Mouse (Mus musculus) forebrain, embryonic 13.5 days (tissue): ENCODE results near the gene Tbc1d22a. TPM values are rescaled to one million over a fixed set of nuclear protein-coding genes. Genes with fewer than 3 reads are reported as not detected.

Source experiments
- ATAC-seq: fragments of 200-750 bp; cut with Nextera tagmentation; 2 replicates; pipeline ENCODE4 v1.8.0; 2017
- H3K27ac ChIP-seq: fragments of 300-500 bp; sonication (generic); 2 replicates; pipeline ENCODE4 v1.5.1; 2015; ENCODE audit warnings: inconsistent platforms, mild to moderate bottlenecking, moderate library complexity
- H3K27me3 ChIP-seq: fragments of 300-500 bp; sonication (generic); 2 replicates; pipeline ENCODE4 v1.6.1; 2015; ENCODE audit warnings: mild to moderate bottlenecking, inconsistent platforms
- H3K36me3 ChIP-seq: fragments of 300-500 bp; sonication (generic); 2 replicates; pipeline ENCODE4 v1.6.1; 2015; ENCODE audit warnings: mild to moderate bottlenecking, inconsistent platforms; ENCODE audit not compliant: poor library complexity, severe bottlenecking
- H3K4me1 ChIP-seq: fragments of 300-500 bp; sonication (generic); 2 replicates; pipeline ENCODE4 v1.6.1; 2015; ENCODE audit warnings: inconsistent platforms
- H3K4me2 ChIP-seq: fragments of 300-500 bp; sonication (generic); 2 replicates; pipeline ENCODE4 v1.6.1; 2015; ENCODE audit warnings: inconsistent platforms, mild to moderate bottlenecking, moderate library complexity
- H3K4me3 ChIP-seq: fragments of 300-500 bp; sonication (generic); 2 replicates; pipeline ENCODE4 v1.5.1; 2015; ENCODE audit warnings: mild to moderate bottlenecking, inconsistent platforms
- H3K9ac ChIP-seq: fragments of 300-500 bp; sonication (generic); 2 replicates; pipeline ENCODE4 v1.6.1; 2015; ENCODE audit warnings: mild to moderate bottlenecking, inconsistent platforms
- H3K9me3 ChIP-seq: fragments of 300-500 bp; sonication (generic); replicated peaks from 2 replicates; pipeline ENCODE4 v1.6.1; 2016; ENCODE audit warnings: inconsistent platforms
- WGBS: fragments of 180-500 bp; shearing (Covaris S2); methylation state at CpG from one replicate; pipeline ENCODE4 v1.1.7; 2015; 5-methylcytosine and 5-hydroxymethylcytosine counted together
- polyA plus RNA-seq: library from polyadenylated mRNA; unstranded; fragments of >200 nt; fragmentation: Nextera tagmentation; extraction: Ambion mirVana; gene quantifications from 2 replicates; pipeline ENCODE4 v1.2.1, GENCODE M21; 2015

Gene Tbc1d22a
- polyA plus RNA-seq, 1 experiment from 2014 or later: 10.1 TPM

DNA sequence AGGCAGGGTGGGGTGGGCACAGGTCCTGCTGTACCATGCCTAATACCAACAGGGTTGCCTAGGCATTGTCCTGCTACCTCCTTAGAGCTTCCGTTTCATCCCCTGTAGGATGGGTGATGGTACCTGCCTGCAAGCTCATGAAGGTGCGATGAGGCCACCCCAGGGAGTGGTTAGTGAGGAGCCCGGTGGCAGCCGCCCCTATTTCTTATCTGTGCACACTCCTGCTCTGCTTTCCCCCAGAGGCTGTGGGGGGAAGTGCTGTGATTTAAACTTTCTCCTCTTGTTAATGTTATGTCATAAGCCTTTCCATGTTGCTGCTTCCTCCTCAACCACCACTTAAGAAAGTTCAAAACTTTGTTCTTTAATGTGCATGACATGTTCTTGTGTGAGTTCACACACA lies 38.4 kb downstream of the Tbc1d22a start:
- Histone ChIP-seq H3K4me1 (peaks cover 26% of the 10 kb centered on the region), H3K36me3 (no peaks in the 10 kb centered on the region), H3K27ac (no peak overlapping the region), H3K9ac (no peak overlapping the region), H3K4me3 (no peak overlapping the region), H3K4me2 (no peak overlapping the region), H3K27me3 (peaks cover 18% of the 10 kb centered on the region; the same call in 1 of the 2 replicates), H3K9me3 (no peaks in the 10 kb centered on the region)
- WGBS: 61% methylated on average over 4 of the region's 4 CpGs
- no peak for ATAC-seq

DNA sequence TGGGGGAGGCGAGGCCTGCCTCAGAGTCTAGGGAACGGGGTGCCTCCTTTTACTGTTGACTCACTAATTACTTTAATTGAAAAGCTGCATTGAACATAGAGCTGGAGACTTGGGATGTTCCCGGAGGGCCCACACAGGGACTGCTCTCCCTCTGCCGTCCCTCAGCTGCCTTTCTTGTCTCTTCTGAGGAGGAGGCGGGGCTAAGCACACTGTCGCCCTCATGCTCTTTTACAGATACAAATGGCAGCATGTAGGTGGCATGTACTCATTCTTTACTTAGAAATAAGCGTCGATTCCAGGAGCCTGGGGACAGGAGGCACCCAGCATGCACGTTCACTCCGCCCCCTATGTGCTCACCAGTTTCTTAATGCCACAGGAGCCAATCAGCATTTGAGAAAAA lies 39.2 kb downstream of the Tbc1d22a start:
- Histone ChIP-seq H3K27me3 (peaks cover 18% of the 10 kb centered on the region; the same call in 1 of the 2 replicates), H3K4me1 (peaks cover 28% of the 10 kb centered on the region), H3K27ac (no peak overlapping the region), H3K36me3 (no peaks in the 10 kb centered on the region), H3K4me3 (no peak overlapping the region), H3K9ac (no peak overlapping the region), H3K4me2 (peak overlapping the region; percentile 39), H3K9me3 (no peaks in the 10 kb centered on the region)
- peak; percentile 55; the same call in 1 of the 2 replicates for ATAC-seq
- 16% methylated on average over 10 of the region's 10 CpGs for WGBS

DNA sequence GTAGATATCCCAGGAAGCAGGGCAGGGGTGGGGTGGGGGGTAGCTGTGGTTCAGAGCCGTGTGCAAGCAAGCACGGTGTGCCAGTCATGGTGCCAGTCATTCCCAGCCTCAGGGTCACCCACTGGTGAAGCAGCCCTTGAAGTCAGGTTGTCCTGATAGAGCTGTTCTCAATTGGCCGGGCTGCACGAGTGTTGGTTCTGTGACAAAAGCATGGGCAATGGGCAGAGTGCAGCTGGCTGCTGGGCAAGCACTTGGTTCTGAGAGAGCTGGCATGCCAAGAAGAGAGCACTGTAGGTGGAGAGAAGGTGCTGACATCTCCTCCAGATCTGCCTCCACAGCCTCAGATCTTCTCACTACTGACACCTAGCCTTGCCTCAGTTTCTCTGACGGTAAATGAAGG lies 41.9 kb downstream of the Tbc1d22a start:
- Histone ChIP-seq H3K4me2 (no peak overlapping the region), H3K4me1 (peaks cover 41% of the 10 kb centered on the region), H3K4me3 (no peak overlapping the region), H3K36me3 (no peaks in the 10 kb centered on the region), H3K27me3 (peaks cover 24% of the 10 kb centered on the region; the same call in 1 of the 2 replicates), H3K9ac (no peak overlapping the region), H3K9me3 (no peaks in the 10 kb centered on the region), H3K27ac (no peak overlapping the region)
- no peak for ATAC-seq
- WGBS: 74% methylated on average over 5 of the region's 5 CpGs

DNA sequence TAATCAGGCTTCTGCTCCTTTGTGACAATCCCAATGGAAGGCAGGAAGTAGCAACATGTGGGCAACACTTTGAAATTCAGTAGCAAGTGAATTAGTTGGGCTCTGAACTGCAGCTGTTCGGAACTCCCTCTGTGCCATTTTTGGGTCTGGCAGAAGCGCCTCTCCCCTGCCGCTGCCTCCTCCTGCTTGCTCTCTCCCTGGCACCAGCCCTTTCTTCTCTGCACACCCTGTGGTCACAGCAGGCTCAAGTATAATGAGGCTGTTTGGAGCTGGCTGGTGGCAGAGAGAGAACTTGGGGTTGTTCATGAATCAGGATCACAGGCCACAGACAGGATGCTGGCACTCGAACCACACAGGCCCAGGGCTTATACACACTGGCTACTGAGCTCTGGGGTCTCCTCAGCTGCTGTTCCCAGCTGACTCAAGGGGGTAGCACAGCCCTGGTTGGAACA lies 42.5 kb downstream of the Tbc1d22a start:
- H3K4me1 ChIP-seq: peaks cover 42% of the 10 kb centered on the region
- 0 out of 2 replicates have a peak overlapping the region, but pooled peaks have one; percentile 21 for H3K27ac ChIP-seq
- WGBS: 42% methylated on average over 4 of the region's 4 CpGs

DNA sequence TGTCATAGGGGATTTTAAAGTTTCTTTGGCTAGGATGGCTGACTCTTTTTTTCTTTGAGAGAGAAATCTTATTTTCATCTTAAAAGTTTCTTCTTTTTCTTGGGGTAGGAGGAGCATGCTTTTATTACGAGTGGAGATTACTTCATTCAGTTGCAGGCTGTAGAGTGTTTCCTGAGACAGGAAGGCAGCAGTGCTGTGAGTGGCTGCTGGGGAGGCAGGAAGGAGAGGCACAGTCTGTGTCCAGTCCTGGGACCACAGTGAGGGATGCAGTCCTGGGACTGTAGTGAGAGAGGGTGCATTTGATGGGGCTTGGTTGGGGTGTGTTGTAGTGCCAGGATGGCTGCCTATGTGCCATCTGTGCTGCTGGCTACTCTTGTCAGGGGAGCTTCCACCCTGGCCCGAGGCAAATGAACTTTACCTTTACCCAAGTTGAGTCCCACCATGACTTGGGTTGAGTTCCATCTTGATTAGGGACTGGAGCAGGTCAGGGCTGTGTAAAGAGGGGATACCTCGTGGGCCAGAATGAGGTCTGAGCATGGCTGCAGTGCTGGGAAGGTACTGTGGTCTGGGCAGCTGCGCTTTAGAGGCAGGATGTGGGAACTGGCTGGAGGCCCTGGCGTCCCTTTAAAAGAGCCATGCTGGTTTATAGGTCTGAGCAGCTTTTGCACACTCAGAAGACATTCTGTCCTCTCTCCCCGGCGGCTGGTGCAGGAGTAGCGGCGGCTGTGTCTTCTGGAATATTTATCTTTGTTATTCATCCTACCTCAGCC lies 43.8 kb downstream of the Tbc1d22a start:
- WGBS: 90% methylated on average over 9 of the region's 9 CpGs
- no peak overlapping the region for H3K4me3 ChIP-seq
- ATAC-seq: no peak

More for the DNA sequence above, 42.5 kb downstream of the Tbc1d22a start:
- no peak overlapping the region for H3K4me2 ChIP-seq
- no peaks in the 10 kb centered on the region for H3K36me3 ChIP-seq
- peak; percentile 31; the same call in 1 of the 2 replicates for ATAC-seq
- H3K9me3 ChIP-seq: no peaks in the 10 kb centered on the region
- H3K4me3 ChIP-seq: no peak overlapping the region
- H3K9ac ChIP-seq: no peak overlapping the region
- H3K27me3 ChIP-seq: 0 out of 2 replicates have a peak, but pooled peaks cover 21% of the 10 kb centered on the region

DNA sequence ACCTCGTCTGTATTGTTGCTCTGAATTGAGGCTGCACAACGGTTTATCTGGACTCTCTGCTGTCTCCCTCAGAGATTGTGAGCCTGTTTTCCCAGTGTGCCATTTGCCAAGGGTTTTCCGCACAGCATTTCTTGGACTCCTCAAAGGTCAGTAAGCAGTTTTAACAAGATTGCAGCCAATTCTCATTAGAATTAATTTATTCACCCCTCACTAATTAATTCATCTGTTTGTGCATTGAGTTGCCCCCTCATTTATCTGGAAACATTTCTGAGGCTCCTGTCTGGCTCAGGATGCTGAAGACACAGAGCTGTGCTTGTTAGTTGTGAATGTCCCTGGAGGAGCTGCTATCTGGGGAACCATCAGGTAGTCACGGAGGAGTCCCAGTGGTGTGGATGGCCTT lies 45.0 kb downstream of the Tbc1d22a start:
- Histone ChIP-seq H3K4me3 (no peak overlapping the region), H3K4me2 (no peak overlapping the region), H3K9me3 (no peaks in the 10 kb centered on the region), H3K36me3 (no peaks in the 10 kb centered on the region), H3K27me3 (peaks cover 25% of the 10 kb centered on the region; the same call in 1 of the 2 replicates), H3K27ac (no peak overlapping the region; the same call in 1 of the 2 replicates), H3K4me1 (peaks cover 41% of the 10 kb centered on the region), H3K9ac (peak overlapping the region; percentile 13; the same call in 1 of the 2 replicates)
- WGBS: 60% methylated on average over 4 of the region's 4 CpGs
- ATAC-seq: no peak

More for the DNA sequence above, 43.8 kb downstream of the Tbc1d22a start:
- H3K4me2 ChIP-seq: no peak overlapping the region
- no peaks in the 10 kb centered on the region for H3K9me3 ChIP-seq
- H3K27ac ChIP-seq: no peak overlapping the region
- 0 out of 2 replicates have a peak, but pooled peaks cover 21% of the 10 kb centered on the region for H3K27me3 ChIP-seq
- no peaks in the 10 kb centered on the region for H3K36me3 ChIP-seq
- peaks cover 43% of the 10 kb centered on the region for H3K4me1 ChIP-seq
- H3K9ac ChIP-seq: no peak overlapping the region

DNA sequence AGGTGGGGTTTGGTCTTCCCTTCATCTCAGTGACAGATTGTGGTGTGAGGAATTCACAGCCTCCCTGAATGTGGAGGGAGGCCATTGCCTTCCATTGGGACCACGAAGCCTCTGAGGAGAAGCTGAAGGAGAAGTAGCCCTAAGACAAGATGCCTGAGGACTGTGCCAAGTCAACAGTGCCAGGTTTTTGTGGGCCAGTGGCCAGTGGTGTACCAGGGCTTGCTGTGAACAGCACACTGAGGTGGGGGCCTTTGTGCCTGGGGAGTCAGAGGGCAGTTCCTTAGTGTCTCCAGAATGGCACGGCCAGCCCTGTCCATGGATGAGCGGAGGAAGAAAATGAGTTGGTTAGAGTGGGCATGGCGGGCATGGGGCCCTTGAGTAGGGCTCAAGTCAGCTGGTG lies 45.9 kb downstream of the Tbc1d22a start:
- H3K4me3 ChIP-seq: no peak overlapping the region
- H3K4me2 ChIP-seq: no peak overlapping the region
- no peak for ATAC-seq
- no peak overlapping the region for H3K9ac ChIP-seq
- no peaks in the 10 kb centered on the region for H3K36me3 ChIP-seq
- H3K27ac ChIP-seq: no peak overlapping the region
- H3K27me3 ChIP-seq: peaks cover 18% of the 10 kb centered on the region; the same call in 1 of the 2 replicates
- 91% methylated on average over 4 of the region's 4 CpGs for WGBS
- no peaks in the 10 kb centered on the region for H3K9me3 ChIP-seq
- peaks cover 49% of the 10 kb centered on the region for H3K4me1 ChIP-seq

DNA sequence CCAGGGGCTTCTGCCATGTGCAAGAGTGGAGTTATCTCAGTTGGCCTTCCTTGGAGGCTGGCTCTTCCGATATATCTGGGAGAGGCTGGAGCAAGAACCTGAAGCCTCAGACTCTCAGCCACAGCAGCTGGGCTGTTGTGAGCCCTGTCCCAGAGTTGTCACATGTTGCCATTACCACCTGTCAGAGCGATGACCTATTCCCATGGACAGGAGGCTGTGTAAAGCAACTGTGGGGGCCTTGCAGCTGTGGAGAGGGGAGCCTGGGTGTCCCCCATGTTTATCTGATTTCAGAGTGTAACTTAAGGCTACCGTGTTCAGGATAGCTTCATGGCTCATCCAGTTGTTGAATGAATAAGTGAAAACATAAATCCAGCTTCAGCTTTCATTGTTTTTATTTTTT lies 50.1 kb downstream of the Tbc1d22a start:
- H3K4me3 ChIP-seq: no peak overlapping the region
- ATAC-seq: no peak
- no peaks in the 10 kb centered on the region for H3K9me3 ChIP-seq
- peaks cover 27% of the 10 kb centered on the region for H3K27me3 ChIP-seq
- no peak overlapping the region for H3K27ac ChIP-seq
- H3K4me1 ChIP-seq: peaks cover 42% of the 10 kb centered on the region
- no peak overlapping the region for H3K9ac ChIP-seq
- 75% methylated on average over 3 of the region's 3 CpGs for WGBS
- no peaks in the 10 kb centered on the region for H3K36me3 ChIP-seq
- H3K4me2 ChIP-seq: no peak overlapping the region

DNA sequence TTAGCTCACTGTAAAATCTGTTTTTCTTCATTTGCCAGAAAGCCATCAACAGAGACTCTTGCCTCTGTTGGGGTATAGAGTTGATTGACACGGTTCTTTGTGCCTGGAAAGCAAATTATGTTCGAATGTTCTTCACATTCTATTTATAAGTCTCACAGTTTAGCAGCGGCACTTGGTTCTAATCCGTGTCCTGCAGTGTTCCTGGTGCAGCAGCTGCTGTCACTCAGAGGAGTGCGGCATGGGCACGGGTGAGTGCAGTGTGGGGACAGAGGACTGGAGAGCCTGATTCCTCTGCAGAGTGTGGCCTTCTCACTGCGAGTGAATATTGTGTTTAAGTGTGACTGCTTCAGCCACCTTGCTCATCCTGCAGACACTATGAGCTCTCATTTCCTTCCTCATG lies 50.5 kb downstream of the Tbc1d22a start:
- Histone ChIP-seq H3K27me3 (peaks cover 27% of the 10 kb centered on the region), H3K4me2 (no peak overlapping the region), H3K9ac (no peak overlapping the region), H3K27ac (no peak overlapping the region), H3K9me3 (no peaks in the 10 kb centered on the region), H3K36me3 (no peaks in the 10 kb centered on the region), H3K4me3 (no peak overlapping the region), H3K4me1 (peaks cover 41% of the 10 kb centered on the region)
- WGBS: 43% methylated on average over 7 of the region's 7 CpGs
- ATAC-seq: no peak

DNA sequence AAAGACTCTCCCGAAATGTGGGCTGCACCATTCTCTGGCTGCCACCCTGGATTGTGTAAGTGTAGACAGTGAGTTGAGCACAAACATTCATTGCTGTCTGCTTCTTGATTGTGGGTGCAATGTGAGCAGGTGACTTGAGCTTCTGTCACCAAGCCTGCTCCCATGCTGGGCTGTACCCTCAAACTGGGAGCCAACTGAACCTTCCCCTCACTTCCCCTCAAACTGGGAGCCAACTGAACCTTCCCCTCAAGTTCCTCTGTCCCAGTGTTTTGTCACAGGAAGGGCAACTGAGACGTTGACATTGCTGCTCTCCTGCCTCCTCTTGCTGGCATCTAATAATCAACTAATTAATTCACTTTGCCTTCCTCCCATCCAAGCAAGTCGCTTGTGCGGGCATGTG lies 52.7 kb downstream of the Tbc1d22a start:
- WGBS: 73% methylated on average over 4 of the region's 4 CpGs
- H3K36me3 ChIP-seq: no peaks in the 10 kb centered on the region
- H3K4me3 ChIP-seq: no peak overlapping the region
- no peak overlapping the region for H3K9ac ChIP-seq
- no peaks in the 10 kb centered on the region for H3K9me3 ChIP-seq
- H3K4me2 ChIP-seq: no peak overlapping the region
- peaks cover 30% of the 10 kb centered on the region for H3K27me3 ChIP-seq
- ATAC-seq: no peak
- H3K27ac ChIP-seq: no peak overlapping the region
- H3K4me1 ChIP-seq: peaks cover 36% of the 10 kb centered on the region

DNA sequence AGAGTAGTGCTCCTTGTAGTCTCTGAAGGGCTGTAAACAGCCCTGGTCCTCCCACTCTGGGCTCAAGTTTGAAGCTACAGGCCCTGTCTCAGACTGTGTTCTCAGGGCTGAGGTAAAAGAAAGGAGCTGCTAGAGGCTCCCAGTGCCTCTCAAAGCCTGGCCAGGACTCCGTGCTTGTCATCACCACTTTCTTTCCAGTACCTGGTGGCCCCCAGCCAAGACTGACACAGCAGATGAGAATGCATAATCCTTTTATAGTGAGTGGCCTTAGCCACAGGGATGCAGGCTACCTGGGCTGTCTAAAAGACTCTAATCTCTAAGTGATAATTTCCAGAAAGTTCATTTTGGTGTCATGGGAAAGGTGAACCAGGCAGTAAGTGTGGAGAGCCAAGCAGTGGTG lies 54.3 kb downstream of the Tbc1d22a start:
- H3K4me3 ChIP-seq: no peak overlapping the region
- 36% methylated on average over 1 of the region's 1 CpGs for WGBS
- no peaks in the 10 kb centered on the region for H3K9me3 ChIP-seq
- H3K4me1 ChIP-seq: peaks cover 31% of the 10 kb centered on the region
- no peak for ATAC-seq
- H3K36me3 ChIP-seq: no peaks in the 10 kb centered on the region
- no peak overlapping the region for H3K9ac ChIP-seq
- no peak overlapping the region for H3K4me2 ChIP-seq
- no peak overlapping the region for H3K27ac ChIP-seq
- peaks cover 37% of the 10 kb centered on the region for H3K27me3 ChIP-seq

DNA sequence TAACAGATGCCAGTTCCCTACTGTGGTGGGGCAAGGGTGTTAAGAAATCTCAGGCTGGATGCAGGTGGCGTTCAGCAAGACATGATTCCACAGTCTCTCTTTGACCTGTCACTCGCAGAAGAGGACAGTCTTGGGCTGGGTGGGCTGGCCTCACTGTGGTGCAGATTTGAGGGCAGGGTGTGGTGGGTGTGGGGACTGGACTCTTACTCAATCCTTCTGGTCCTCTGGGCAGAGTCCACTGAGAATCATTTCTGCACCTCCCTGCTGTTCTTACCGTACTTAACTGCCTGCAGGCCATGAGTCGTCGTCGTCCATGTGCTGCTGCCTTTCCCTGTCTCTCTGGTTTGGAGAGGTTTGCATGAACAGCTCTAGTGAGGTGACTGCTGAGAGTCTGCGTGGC lies 61.5 kb downstream of the Tbc1d22a start:
- peak overlapping the region; percentile 32; the same call in 1 of the 2 replicates for H3K27ac ChIP-seq
- H3K4me2 ChIP-seq: no peak overlapping the region
- peaks cover 59% of the 10 kb centered on the region for H3K4me1 ChIP-seq
- 65% methylated on average over 7 of the region's 7 CpGs for WGBS
- H3K4me3 ChIP-seq: no peak overlapping the region
- no peaks in the 10 kb centered on the region for H3K36me3 ChIP-seq
- peaks cover 58% of the 10 kb centered on the region for H3K27me3 ChIP-seq
- H3K9ac ChIP-seq: no peak overlapping the region
- H3K9me3 ChIP-seq: no peaks in the 10 kb centered on the region
- ATAC-seq: no peak
